Mouse (Mus musculus) embryonic facial prominence, embryonic 15.5 days (tissue): ENCODE data around the gene Sirpb1a. TPM values are rescaled to one million over a fixed set of nuclear protein-coding genes. Genes with fewer than 3 reads are reported as not detected.
"Not testable (repeated sequence)": the region's sequence is repeated elsewhere in the genome, so short reads cannot be mapped to it uniquely, and the experiment has no call there.

Experiments used
- ATAC-seq: fragments of 200-750 bp; cut with Nextera tagmentation; 2 replicates; pipeline ENCODE4 v1.8.0; 2017; ENCODE audit warnings: low read depth, moderate TSS enrichment; ENCODE audit not compliant: insufficient number of reproducible peaks, low FRiP score, low TSS enrichment
- H3K27ac ChIP-seq: fragments of 300-500 bp; sonication (generic); replicated peaks from 2 replicates; pipeline ENCODE4 v1.5.1; 2015; ENCODE audit warnings: mild to moderate bottlenecking, inconsistent platforms
- H3K27me3 ChIP-seq: fragments of 300-500 bp; sonication (generic); 2 replicates; pipeline ENCODE4 v1.6.1; 2015; ENCODE audit warnings: inconsistent platforms
- H3K36me3 ChIP-seq: fragments of 300-500 bp; sonication (generic); 2 replicates; pipeline ENCODE4 v1.6.1; 2015; ENCODE audit warnings: mild to moderate bottlenecking, inconsistent platforms
- H3K4me1 ChIP-seq: fragments of 300-500 bp; sonication (generic); 2 replicates; pipeline ENCODE4 v1.6.1; 2015; ENCODE audit warnings: inconsistent platforms
- H3K4me2 ChIP-seq: fragments of 300-500 bp; sonication (generic); replicated peaks from 2 replicates; pipeline ENCODE4 v1.6.1; 2015; ENCODE audit warnings: mild to moderate bottlenecking, inconsistent platforms
- H3K4me3 ChIP-seq: fragments of 300-500 bp; sonication (generic); replicated peaks from 2 replicates; pipeline ENCODE4 v1.5.1; 2015; ENCODE audit warnings: mild to moderate bottlenecking, inconsistent platforms
- H3K9ac ChIP-seq: fragments of 300-500 bp; sonication (generic); 2 replicates; pipeline ENCODE4 v1.6.1; 2015; ENCODE audit warnings: inconsistent platforms
- H3K9me3 ChIP-seq: fragments of 300-500 bp; sonication (generic); replicated peaks from 2 replicates; pipeline ENCODE4 v1.6.1; 2016; ENCODE audit warnings: inconsistent platforms
- WGBS: fragments of 180-500 bp; shearing (Covaris S2); methylation state at CpG from one replicate; pipeline ENCODE4 v1.1.7; 2015; 5-methylcytosine and 5-hydroxymethylcytosine counted together
- polyA plus RNA-seq: library from polyadenylated mRNA; unstranded; fragments of >200 nt; fragmentation: Nextera tagmentation; extraction: Ambion mirVana; gene quantifications from 2 replicates; pipeline ENCODE4 v1.2.1, GENCODE M21; 2015

The Sirpb1a gene
- not detected in 2 replicates for polyA plus RNA-seq

DNA sequence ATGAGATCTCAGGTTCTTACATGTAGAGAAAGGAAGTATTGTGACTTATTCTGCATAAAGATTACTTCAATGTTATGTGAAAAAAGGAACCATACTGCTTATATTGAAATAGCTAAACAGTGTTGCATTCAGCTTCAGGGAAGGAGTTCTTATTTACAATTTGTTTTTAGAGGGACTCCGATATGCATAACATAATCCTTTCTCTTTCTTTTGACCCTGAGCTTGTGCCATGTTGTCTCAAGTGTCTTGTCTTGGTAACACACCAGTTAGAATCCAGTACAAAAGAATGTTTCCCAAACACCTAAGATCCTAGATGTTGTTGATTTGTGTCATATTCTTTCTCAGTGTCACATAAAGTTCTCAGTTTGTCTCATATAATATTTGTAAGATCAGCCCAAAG lies at the start of gene Sirpb1a:
Gene Sirpb1a (minus strand): TSS at position 74 of the 400 bp plus-strand sequence.
- not testable (repeated sequence) for H3K36me3 ChIP-seq, H3K27me3 ChIP-seq, H3K4me3 ChIP-seq, H3K9ac ChIP-seq, H3K4me1 ChIP-seq, ATAC-seq, H3K9me3 ChIP-seq, H3K27ac ChIP-seq, H3K4me2 ChIP-seq
- WGBS = 93% methylated on average over 1 of the region's 1 CpGs

DNA sequence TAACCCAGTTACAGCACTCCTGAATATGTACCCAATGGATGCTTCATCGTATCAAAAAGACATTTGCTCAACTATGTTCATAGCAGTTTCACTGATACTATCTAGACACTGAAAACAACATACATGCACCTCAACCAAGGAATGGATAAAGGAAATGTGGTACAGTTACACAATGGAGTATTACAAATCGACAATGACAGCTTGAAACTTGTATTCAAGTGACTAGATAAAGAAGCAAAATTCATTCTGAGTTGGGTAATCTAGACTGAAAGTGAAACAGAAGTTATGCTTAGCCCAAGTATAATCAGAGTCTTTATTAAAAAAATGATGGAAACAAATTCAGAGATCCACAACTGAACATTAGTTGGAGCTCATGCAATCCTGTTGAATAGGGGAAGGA lies 48.5 kb upstream of the Sirpb1a start:
- H3K27ac ChIP-seq, H3K27me3 ChIP-seq, H3K4me3 ChIP-seq, ATAC-seq, H3K9ac ChIP-seq, H3K36me3 ChIP-seq, H3K9me3 ChIP-seq, H3K4me2 ChIP-seq, H3K4me1 ChIP-seq: not testable (repeated sequence)
- WGBS = 70% methylated on average over 2 of the region's 2 CpGs

DNA sequence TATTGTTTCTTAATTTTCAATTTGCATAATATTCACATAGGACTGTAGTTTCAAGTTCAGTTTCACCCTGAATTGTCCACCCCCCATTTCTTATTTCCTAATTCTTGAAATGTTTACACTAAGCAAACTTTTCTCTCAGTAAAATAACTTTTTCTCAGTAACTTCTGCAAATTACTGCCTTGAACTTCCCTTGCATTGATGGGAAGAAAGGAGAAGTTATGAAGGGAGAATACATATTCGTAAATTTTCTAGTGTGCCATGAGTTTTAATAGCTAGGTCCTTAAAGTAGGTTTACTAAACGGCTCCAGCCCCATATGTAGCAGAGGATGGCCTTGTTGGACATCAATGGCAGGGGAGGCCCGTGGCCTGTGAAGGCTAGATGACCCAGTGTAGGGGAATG lies 43.8 kb upstream of the Sirpb1a start:
- H3K9me3 ChIP-seq, H3K4me3 ChIP-seq, H3K4me2 ChIP-seq, ATAC-seq, H3K4me1 ChIP-seq, H3K27me3 ChIP-seq, H3K9ac ChIP-seq, H3K27ac ChIP-seq, H3K36me3 ChIP-seq: not testable (repeated sequence)
- 80% methylated on average over 1 of the region's 3 CpGs for WGBS

DNA sequence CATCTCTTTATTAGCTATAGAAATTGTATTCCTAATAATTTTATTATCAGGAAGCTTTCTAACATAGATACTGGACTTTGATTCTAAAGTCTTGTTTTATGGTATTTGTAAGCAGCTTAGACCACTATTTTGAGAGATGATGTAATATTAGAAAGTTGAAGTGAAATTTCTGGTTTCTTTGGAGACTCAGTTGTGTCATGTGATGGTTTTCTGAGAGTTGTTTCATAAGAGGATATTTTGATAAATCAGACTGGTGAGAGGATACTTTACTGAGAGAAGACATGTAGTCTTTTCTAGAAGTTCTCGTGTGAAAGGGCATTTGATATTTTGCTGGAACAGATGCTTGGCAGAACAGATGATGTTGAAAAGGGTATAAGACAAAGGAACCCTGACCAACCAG lies 17.6 kb upstream of the Sirpb1a start:
- H3K27ac ChIP-seq, H3K4me1 ChIP-seq, ATAC-seq, H3K9ac ChIP-seq, H3K4me3 ChIP-seq, H3K9me3 ChIP-seq, H3K4me2 ChIP-seq, H3K27me3 ChIP-seq, H3K36me3 ChIP-seq: not testable (repeated sequence)
- 81% methylated on average over 1 of the region's 1 CpGs for WGBS

DNA sequence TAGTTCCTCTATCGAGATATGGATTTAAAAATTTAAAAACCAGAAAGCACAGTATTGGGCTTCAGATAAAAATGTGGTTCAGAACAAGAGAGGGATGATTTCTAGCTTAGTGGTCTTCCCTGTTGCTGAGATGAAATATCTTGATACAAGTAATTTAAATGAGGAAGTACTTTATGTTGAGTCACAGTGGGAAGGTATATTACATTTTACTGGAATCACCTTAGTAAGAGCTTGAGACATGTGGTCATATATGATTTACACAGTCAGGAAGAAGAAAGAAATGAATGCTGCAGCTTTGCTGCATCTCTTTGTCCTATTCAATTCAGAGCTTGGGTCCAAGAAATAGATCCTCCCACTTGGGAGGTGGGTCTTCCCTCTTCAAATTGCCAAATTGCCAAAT lies 13.5 kb upstream of the Sirpb1a start:
- H3K9ac ChIP-seq = not testable (repeated sequence)

DNA sequence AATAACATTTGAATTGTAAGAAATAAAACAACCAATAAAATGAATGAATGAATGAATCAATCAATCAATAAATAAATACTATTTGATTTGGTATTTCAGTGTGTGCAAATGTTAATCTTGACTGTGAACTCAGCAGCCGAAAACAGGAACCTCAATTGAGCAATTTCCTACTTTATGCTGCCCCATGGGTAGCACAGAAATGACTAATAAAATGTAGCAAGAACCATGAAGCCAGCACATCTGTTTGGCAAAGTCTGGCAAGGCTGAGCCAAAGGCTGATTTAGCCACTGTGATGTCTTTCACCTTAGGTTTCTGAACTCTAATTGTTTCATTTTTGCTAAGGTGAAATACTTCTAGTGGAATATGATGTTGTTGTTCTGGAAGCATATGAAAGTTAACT lies 1.6 kb upstream of the Sirpb1a start:
- no peaks in the 10 kb centered on the region for H3K36me3 ChIP-seq
- no peak overlapping the region for H3K4me3 ChIP-seq
- no peak overlapping the region for H3K4me2 ChIP-seq
- no peaks in the 10 kb centered on the region for H3K4me1 ChIP-seq
- no peaks in the 10 kb centered on the region for H3K9me3 ChIP-seq
- WGBS = 69% methylated on average over 1 of the region's 1 CpGs
- no peak overlapping the region for H3K27ac ChIP-seq
- H3K9ac ChIP-seq = no peak overlapping the region
- H3K27me3 ChIP-seq = no peaks in the 10 kb centered on the region
- no peak for ATAC-seq

More for the DNA sequence above, 13.5 kb upstream of the Sirpb1a start:
- not testable (repeated sequence) for H3K36me3 ChIP-seq, H3K4me2 ChIP-seq, H3K9me3 ChIP-seq, H3K27me3 ChIP-seq, H3K4me1 ChIP-seq, H3K4me3 ChIP-seq, ATAC-seq, H3K27ac ChIP-seq
- WGBS = 51% methylated on average over 1 of the region's 1 CpGs

DNA sequence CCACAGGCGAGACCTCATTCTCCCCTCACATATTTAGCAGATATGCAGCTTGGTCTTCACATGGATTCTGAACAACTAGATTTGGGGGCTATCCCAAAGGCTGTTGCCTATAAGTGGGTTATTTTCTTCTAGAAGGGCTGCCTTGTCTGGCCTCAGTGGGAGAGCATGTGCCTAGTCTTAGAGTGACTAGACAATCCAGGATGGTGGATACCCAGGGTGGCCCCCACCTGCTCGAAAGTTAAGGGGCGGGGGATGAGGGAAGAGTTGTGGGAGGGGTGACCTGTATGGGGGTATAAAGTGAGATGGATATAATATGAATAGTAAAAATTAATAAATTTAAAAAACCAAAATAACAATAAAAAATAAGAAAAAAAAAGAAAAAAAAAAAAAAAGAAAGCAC lies 70.6 kb downstream of the Sirpb1a start:
- not testable (repeated sequence) for H3K27ac ChIP-seq, H3K9ac ChIP-seq, H3K4me1 ChIP-seq, H3K36me3 ChIP-seq, H3K27me3 ChIP-seq, H3K4me3 ChIP-seq, ATAC-seq, H3K4me2 ChIP-seq, H3K9me3 ChIP-seq
- 69% methylated on average over 3 of the region's 3 CpGs for WGBS

DNA sequence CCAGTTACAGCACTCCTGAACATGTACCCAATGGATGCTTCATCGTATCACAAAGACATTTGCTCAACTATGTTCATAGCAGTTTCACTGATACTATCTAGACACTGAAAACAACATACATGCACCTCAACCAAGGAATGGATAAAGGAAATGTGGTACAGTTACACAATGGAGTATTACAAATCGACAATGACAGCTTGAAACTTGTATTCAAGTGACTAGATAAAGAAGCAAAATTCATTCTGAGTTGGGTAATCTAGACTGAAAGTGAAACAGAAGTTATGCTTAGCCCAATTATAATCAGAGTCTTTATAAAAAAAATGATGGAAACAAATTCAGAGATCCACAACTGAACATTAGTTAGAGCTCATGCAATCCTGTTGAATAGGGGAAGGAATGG lies 76.0 kb downstream of the Sirpb1a start:
- not testable (repeated sequence) for H3K4me2 ChIP-seq, H3K4me3 ChIP-seq, H3K9me3 ChIP-seq, H3K36me3 ChIP-seq, H3K4me1 ChIP-seq, H3K9ac ChIP-seq, H3K27ac ChIP-seq, H3K27me3 ChIP-seq, ATAC-seq
- 88% methylated on average over 1 of the region's 2 CpGs for WGBS

DNA sequence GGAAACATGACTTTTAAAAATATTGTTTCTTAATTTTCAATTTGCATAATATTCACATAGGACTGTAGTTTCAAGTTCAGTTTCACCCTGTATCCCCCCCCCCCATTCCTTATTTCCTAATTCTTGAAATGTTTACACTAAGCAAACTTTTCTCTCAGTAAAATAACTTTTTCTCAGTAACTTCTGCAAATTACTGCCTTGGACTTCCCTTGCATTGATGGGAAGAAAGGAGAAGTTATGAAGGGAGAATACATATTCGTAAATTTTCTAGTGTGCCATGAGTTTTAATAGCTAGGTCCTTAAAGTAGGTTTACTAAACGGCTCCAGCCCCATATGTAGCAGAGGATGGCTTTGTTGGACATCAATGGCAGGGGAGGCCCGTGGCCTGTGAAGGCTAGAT lies 80.7 kb downstream of the Sirpb1a start:
- H3K27ac ChIP-seq, H3K4me1 ChIP-seq, ATAC-seq, H3K27me3 ChIP-seq, H3K4me2 ChIP-seq, H3K36me3 ChIP-seq, H3K9me3 ChIP-seq, H3K4me3 ChIP-seq, H3K9ac ChIP-seq: not testable (repeated sequence)
- 60% methylated on average over 3 of the region's 3 CpGs for WGBS

DNA sequence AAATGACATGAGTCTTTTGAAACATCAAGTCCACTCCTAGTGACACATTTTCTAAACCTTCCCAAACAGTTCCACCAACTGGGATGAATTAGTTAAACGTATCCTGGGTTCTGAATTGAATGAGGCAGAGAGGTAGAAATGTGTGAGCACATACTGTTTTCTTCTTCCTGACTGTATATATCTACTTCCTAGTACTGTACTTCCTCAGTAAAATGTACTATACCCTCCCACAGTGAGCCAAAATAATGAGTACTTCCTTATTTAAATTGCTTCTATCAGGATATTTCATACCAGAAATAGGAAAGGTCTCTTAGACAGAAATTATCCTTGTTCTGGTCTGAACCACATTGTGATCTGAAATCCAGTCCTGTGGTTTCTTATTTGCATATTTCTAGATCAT lies 86.0 kb downstream of the Sirpb1a start:
- Histone ChIP-seq H3K4me1 (no peaks in the 10 kb centered on the region), H3K27ac (no peak overlapping the region), H3K4me2 (no peak overlapping the region), H3K36me3 (no peaks in the 10 kb centered on the region), H3K4me3 (no peak overlapping the region), H3K9ac (no peak overlapping the region), H3K27me3 (no peaks in the 10 kb centered on the region), H3K9me3 (no peaks in the 10 kb centered on the region)
- WGBS = 61% methylated on average over 1 of the region's 1 CpGs
- no peak for ATAC-seq

DNA sequence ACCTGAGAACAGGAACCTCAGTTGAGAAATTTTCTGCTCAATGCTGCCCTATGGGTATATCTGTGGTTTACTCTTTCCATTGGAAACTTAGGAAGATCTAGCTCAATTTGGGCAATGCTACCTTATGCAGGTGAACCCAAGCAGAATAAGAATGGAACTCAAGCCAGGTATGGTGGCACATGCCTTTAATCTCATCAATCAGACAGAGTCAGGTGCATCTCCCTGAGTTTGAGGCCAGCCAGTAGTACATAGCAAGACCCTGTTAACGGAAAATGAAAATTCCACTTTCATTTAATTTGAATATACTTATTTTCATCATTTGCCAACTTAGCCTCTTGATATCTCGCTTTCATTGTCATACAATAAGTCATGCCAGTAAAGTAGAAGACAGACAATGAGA lies 92.1 kb downstream of the Sirpb1a start:
- ATAC-seq = no peak
- Histone ChIP-seq H3K27me3 (no peaks in the 10 kb centered on the region), H3K4me2 (no peak overlapping the region), H3K9ac (no peak overlapping the region), H3K27ac (no peak overlapping the region), H3K4me1 (no peaks in the 10 kb centered on the region), H3K36me3 (no peaks in the 10 kb centered on the region), H3K4me3 (no peak overlapping the region), H3K9me3 (no peaks in the 10 kb centered on the region)
- WGBS = 72% methylated on average over 2 of the region's 2 CpGs

DNA sequence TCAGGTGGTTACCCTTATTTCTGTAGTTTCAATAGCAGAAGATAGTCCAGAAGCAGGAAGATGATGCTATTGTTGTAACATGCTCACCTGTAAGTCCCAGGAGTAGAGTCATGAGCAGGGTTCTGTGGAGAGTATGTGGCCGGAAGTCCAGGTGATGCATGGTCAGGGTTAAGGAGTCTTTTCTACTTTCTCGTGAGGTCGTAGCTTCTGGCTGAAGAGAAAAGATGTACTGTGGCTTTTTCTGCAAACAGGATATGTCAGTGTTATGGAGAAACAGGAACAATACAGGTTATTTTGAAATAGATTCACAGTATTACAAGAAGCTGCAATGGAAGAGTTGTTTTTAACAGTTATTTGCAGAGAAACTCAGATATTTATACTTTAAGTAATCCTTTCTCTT lies 94.3 kb downstream of the Sirpb1a start, which contains the start of gene Gm9733:
Gene Gm9733 (minus strand): TSS at position 240 of the 400 bp plus-strand sequence.
- 86% methylated on average over 3 of the region's 3 CpGs for WGBS
- H3K9me3 ChIP-seq = no peaks in the 10 kb centered on the region
- H3K9ac ChIP-seq = no peak within 1 kb of the TSS
- no peak within 1 kb of the TSS for H3K4me2 ChIP-seq
- H3K36me3 ChIP-seq = no peaks in the 10 kb centered on the region
- no peak within 1 kb of the TSS for H3K4me3 ChIP-seq
- no peak for ATAC-seq
- H3K27me3 ChIP-seq = no peaks in the 10 kb centered on the region
- no peak within 1 kb of the TSS for H3K27ac ChIP-seq
- H3K4me1 ChIP-seq = no peaks in the 10 kb centered on the region
